Mouse (Mus musculus): ENCODE results near the gene Kif26a.

GRCm38 (mm10) chr12:112230196-112230595, 84.2 kb downstream of the Kif26a start:
- TF ChIP-seq CTCF (IDR thresholded peaks at IDR 0.05; ENCODE audit: control insufficient read depth, insufficient read depth, low read length) (no peak), POLR2A (IDR thresholded peaks at IDR 0.05; ENCODE audit: borderline replicate concordance, control insufficient read depth, low read depth, low read length) (no peak)

All from bone marrow, adult 2 months (tissue).